Mouse (Mus musculus) testis, adult 2 months (tissue): ENCODE data around the gene Tmem161a. TPM values are rescaled to one million over a fixed set of nuclear protein-coding genes. Genes with fewer than 3 reads are reported as not detected.

ENCODE experiments used
- H3K27ac ChIP-seq: fragments of 200-500 bp; 2 replicates; pipeline ENCODE4 v1.5.1; 2012; ENCODE audit warnings: low read depth, low read length; ENCODE audit not compliant: control insufficient read depth, insufficient read depth
- H3K27me3 ChIP-seq: fragments of 200-500 bp; 2 replicates; pipeline ENCODE4 v1.6.1; 2012; ENCODE audit warnings: mild to moderate bottlenecking, low read length, moderate library complexity; ENCODE audit not compliant: control insufficient read depth, insufficient read depth
- H3K36me3 ChIP-seq: fragments of 200-500 bp; 2 replicates; pipeline ENCODE4 v1.6.1; 2012; ENCODE audit warnings: mild to moderate bottlenecking, low read length; ENCODE audit not compliant: control insufficient read depth, insufficient read depth
- H3K4me1 ChIP-seq: fragments of 200-500 bp; 2 replicates; pipeline ENCODE4 v1.6.1; 2012; ENCODE audit warnings: low read length; ENCODE audit not compliant: control insufficient read depth, insufficient read depth
- H3K4me3 ChIP-seq: fragments of 200-500 bp; 2 replicates; pipeline ENCODE4 v1.5.1; 2012; ENCODE audit warnings: low read depth, mild to moderate bottlenecking, low read length, moderate library complexity, mixed read lengths; ENCODE audit not compliant: control insufficient read depth
- CTCF ChIP-seq: fragments of 200-500 bp; IDR thresholded peaks from 2 replicates; pipeline ENCODE4 v1.5.1; 2012; ENCODE audit warnings: low read depth, mild to moderate bottlenecking, inconsistent platforms, low read length, moderate library complexity; ENCODE audit not compliant: control insufficient read depth, insufficient read depth, insufficient replicate concordance
- POLR2A ChIP-seq: fragments of 200-500 bp; IDR thresholded peaks from 2 replicates; pipeline ENCODE4 v1.6.1; 2012; ENCODE audit warnings: low read depth, mild to moderate bottlenecking, inconsistent platforms, low read length, moderate library complexity; ENCODE audit not compliant: control insufficient read depth
- polyA plus RNA-seq: library from polyadenylated mRNA; depleted of rRNA; stranded (reverse); fragments of >200 nt; gene quantifications from 2 replicates; pipeline ENCODE4 v1.2.3, GENCODE M21; 2012

Tmem161a gene
- polyA plus RNA-seq, 1 experiment, result 13.4 TPM

- no peak for TF ChIP-seq CTCF
- TF ChIP-seq POLR2A, result no peak
- Histone ChIP-seq H3K36me3 (no peaks in the 10 kb centered on the region), H3K27ac (no peak overlapping the region), H3K4me1 (no peaks in the 10 kb centered on the region), H3K4me3 (no peak overlapping the region), H3K27me3 (no peaks in the 10 kb centered on the region)
These were observed 28.0 kb downstream of the Tmem161a start for GRCm38 (mm10) chr8:70200098-70200681.

GRCm38 (mm10) chr8:70201417-70201816 lies 29.3 kb downstream of the Tmem161a start:
- no peak for TF ChIP-seq POLR2A
- no peak for TF ChIP-seq CTCF
- Histone ChIP-seq H3K27ac (no peak overlapping the region), H3K4me3 (no peak overlapping the region), H3K36me3 (no peaks in the 10 kb centered on the region), H3K27me3 (no peaks in the 10 kb centered on the region), H3K4me1 (no peaks in the 10 kb centered on the region)

DNA sequence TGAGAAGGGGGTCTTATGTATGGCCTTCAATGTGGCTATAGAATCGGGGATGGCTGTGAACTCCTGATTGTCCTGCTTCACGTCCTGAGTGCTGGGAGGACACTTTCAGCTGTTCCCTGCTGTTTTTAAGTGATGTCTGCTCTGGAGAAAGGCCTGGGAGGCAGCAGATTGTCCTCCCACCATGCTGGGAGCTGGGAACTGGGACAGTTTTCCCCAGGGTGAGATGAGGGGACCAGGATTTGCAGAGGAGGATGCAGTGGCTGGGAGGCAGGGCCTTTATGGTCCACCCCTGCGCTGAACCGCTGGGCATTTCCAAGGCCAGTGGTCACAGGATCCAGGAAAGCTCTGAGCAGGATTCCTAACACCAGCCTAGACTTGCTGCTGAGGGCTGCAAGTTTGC lies 30.9 kb downstream of the Tmem161a start:
- no peak overlapping the region for H3K27ac ChIP-seq
- no peak overlapping the region for H3K4me3 ChIP-seq
- TF ChIP-seq CTCF (no peak), POLR2A (no peak)
- H3K27me3 ChIP-seq, result no peaks in the 10 kb centered on the region
- H3K4me1 ChIP-seq, result no peaks in the 10 kb centered on the region; the same call in 1 of the 2 replicates
- H3K36me3 ChIP-seq, result no peaks in the 10 kb centered on the region

DNA sequence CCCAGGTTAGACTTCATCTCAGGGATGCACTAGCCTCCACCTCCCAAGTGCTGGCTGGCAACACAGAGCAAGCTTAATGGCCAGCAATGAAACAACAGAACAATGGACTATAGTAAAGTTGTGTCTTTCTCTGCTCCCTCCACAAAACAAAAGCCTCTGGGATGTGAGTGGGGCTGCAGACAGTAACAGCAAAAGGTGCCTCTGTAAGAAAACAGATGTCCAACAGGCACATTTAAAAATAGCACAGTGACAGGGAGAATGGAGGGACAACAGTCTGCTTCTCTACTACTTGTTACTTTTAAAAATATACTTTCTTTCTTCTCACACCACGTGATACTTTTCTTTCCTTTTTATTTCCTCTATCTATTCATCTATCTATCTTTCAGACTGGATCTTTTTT lies 32.6 kb downstream of the Tmem161a start:
- no peaks in the 10 kb centered on the region for H3K36me3 ChIP-seq
- no peaks in the 10 kb centered on the region; the same call in 1 of the 2 replicates for H3K4me1 ChIP-seq
- no peak overlapping the region for H3K4me3 ChIP-seq
- TF ChIP-seq POLR2A (no peak), CTCF (no peak)
- H3K27me3 ChIP-seq, result no peaks in the 10 kb centered on the region
- no peak overlapping the region for H3K27ac ChIP-seq

DNA sequence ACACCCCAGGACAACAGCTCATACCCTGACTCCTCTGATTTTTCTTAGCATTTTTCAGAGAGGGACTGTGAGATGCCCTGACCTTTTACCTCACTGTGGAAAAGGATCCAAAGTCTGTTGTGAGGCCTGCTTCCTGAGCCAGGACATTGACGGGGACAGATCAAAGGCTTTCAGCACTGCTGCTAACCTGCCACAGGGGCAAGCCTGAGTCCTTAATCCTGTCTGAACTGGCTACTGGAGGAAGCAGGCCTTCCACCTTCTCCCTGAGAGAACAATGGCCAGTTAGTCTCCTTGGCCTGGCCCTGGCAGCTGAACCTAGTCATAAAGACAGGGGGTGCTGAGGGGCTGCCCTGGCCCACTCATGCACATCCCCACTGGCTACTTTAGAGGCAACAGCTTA lies 36.0 kb downstream of the Tmem161a start:
- H3K4me1 ChIP-seq, result peaks cover 7% of the 10 kb centered on the region
- no peak overlapping the region for H3K4me3 ChIP-seq
- no peak overlapping the region for H3K27ac ChIP-seq
- H3K36me3 ChIP-seq, result no peaks in the 10 kb centered on the region
- no peak for TF ChIP-seq CTCF
- TF ChIP-seq POLR2A, result no peak
- no peaks in the 10 kb centered on the region for H3K27me3 ChIP-seq

- no peak for TF ChIP-seq CTCF
- TF ChIP-seq POLR2A, result no peak
- no peak overlapping the region for H3K27ac ChIP-seq
- peaks cover 8% of the 10 kb centered on the region for H3K4me1 ChIP-seq
- no peaks in the 10 kb centered on the region for H3K36me3 ChIP-seq
- no peaks in the 10 kb centered on the region for H3K27me3 ChIP-seq
- H3K4me3 ChIP-seq, result no peak overlapping the region
These were observed 38.4 kb downstream of the Tmem161a start for GRCm38 (mm10) chr8:70210538-70210937.

DNA sequence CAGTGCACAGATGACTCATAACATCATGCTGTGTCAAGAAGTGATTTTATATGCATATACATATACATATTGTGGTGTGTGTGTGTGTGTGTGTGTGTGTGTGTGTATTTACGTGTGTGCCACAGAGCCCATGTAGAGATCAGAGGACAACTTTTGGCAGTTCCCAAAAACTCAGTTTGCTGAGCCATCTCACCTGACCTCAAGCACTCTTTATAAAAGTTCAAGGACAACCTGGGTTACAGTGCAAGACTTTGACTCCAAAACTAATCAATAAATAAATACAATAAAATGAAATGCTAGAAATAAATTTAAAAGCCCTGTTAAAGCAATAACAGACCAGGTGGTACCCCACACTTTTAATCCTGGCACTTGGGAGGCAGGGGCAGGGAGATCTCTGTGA lies 39.1 kb downstream of the Tmem161a start:
- Histone ChIP-seq H3K4me3 (peak overlapping the region; percentile 91), H3K36me3 (no peaks in the 10 kb centered on the region), H3K4me1 (peaks cover 8% of the 10 kb centered on the region), H3K27me3 (no peaks in the 10 kb centered on the region), H3K27ac (no peak overlapping the region; the same call in 1 of the 2 replicates)
- no peak for TF ChIP-seq CTCF

DNA sequence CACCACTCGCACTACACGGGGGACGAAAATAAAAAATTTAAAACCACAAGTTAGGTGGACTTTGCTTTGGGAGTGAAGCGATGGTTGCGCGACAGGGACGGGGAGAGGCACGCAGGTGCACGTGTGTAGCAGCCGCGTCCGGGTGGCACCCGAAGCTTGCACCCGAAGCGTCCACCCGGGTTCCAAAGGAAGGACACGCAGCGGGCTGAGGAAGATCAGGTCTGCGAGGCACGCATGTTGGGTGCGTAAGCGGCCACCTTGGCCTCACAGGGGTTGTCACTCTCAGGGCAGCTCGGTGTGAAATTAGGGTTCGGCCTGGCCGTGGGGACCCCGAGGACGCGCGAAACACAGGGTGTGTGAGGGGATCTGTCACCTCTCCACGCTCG lies 39.6 kb downstream of the Tmem161a start:
- Histone ChIP-seq H3K4me1 (peaks cover 8% of the 10 kb centered on the region), H3K4me3 (peak overlapping the region; percentile 91), H3K27me3 (no peaks in the 10 kb centered on the region), H3K36me3 (no peaks in the 10 kb centered on the region), H3K27ac (peak overlapping the region; percentile 7)
- no peak for TF ChIP-seq POLR2A
- TF ChIP-seq CTCF, result no peak
